Mouse (Mus musculus): ENCODE measurements around the gene Brd9.
A peak's percentile ranks its signal among the peaks of the same experiment; 100 is the strongest.

Gene Brd9

GRCm38 (mm10) chr13:73937321-73938176, at the start of gene Brd9, which contains the start of gene Trip13:
Gene Brd9 (plus strand): TSS chr13:73937811.
Gene Trip13 (minus strand): TSS chr13:73937784.
- DNase-seq (ENCODE audit: low read depth, low spot score), result peak; percentile 97

- DNase-seq (ENCODE audit: low read depth, low spot score), result no peak
Measured at GRCm38 (mm10) chr13:73892493-73893178, 45.0 kb upstream of the Brd9 start.

- no peak for DNase-seq (ENCODE audit: low read depth, low spot score)
Measured at GRCm38 (mm10) chr13:73897561-73897960, 40.0 kb upstream of the Brd9 start.

GRCm38 (mm10) chr13:73907136-73907535, 30.5 kb upstream of the Brd9 start:
- DNase-seq (ENCODE audit: low read depth, low spot score), result no peak

- DNase-seq (ENCODE audit: low read depth, low spot score), result peak; percentile 57
Measured at GRCm38 (mm10) chr13:73907683-73908412, 29.8 kb upstream of the Brd9 start.

GRCm38 (mm10) chr13:73913066-73913465, 24.5 kb upstream of the Brd9 start:
- no peak for DNase-seq (ENCODE audit: low read depth, low spot score)

GRCm38 (mm10) chr13:73932201-73932600, 5.4 kb upstream of the Brd9 start:
- DNase-seq (ENCODE audit: low read depth, low spot score), result peak; percentile 69

GRCm38 (mm10) chr13:73936938-73937320, 682 bp upstream of the Brd9 start:
- no peak for DNase-seq (ENCODE audit: low read depth, low spot score)

GRCm38 (mm10) chr13:73938177-73938560, 558 bp downstream of the Brd9 start:
- no peak for DNase-seq (ENCODE audit: low read depth, low spot score)

GRCm38 (mm10) chr13:73939101-73939500, 1.5 kb downstream of the Brd9 start:
- DNase-seq (ENCODE audit: low read depth, low spot score), result peak; percentile 35

GRCm38 (mm10) chr13:73944606-73945005, 7.0 kb downstream of the Brd9 start:
- no peak for DNase-seq (ENCODE audit: low read depth, low spot score)

- no peak for DNase-seq (ENCODE audit: low read depth, low spot score)
Measured at GRCm38 (mm10) chr13:73953551-73954130, 16.0 kb downstream of the Brd9 start.

GRCm38 (mm10) chr13:73954666-73955065, 17.1 kb downstream of the Brd9 start:
- DNase-seq (ENCODE audit: low read depth, low spot score), result no peak

GRCm38 (mm10) chr13:73955531-73955930, 17.9 kb downstream of the Brd9 start:
- no peak for DNase-seq (ENCODE audit: low read depth, low spot score)

GRCm38 (mm10) chr13:73960117-73960652, 22.6 kb downstream of the Brd9 start:
- no peak for DNase-seq (ENCODE audit: low read depth, low spot score)

- DNase-seq (ENCODE audit: low read depth, low spot score), result peak; percentile 29
Measured at GRCm38 (mm10) chr13:73961177-73961576, 23.6 kb downstream of the Brd9 start.

- DNase-seq (ENCODE audit: low read depth, low spot score), result peak; percentile 29
Measured at GRCm38 (mm10) chr13:73963551-73963950, 25.9 kb downstream of the Brd9 start, which contains the start of gene Zdhhc11. Gene Zdhhc11 (plus strand): TSS chr13:73963851.

GRCm38 (mm10) chr13:73970545-73971448, 33.2 kb downstream of the Brd9 start:
- peak; percentile 77 for DNase-seq (ENCODE audit: low read depth, low spot score)

- no peak for DNase-seq (ENCODE audit: low read depth, low spot score)
Measured at GRCm38 (mm10) chr13:73974523-73974922, 36.9 kb downstream of the Brd9 start.

GRCm38 (mm10) chr13:73976935-73977334, 39.3 kb downstream of the Brd9 start:
- DNase-seq (ENCODE audit: low read depth, low spot score), result no peak

All from ZHBTc4 (cell line).